Mouse (Mus musculus) gastrocnemius, adult 2 months (tissue): ENCODE measurements at regions not wholly inside any gene's neighbourhood (a gene's known extent, or its start where the extent isn't known, plus 50 kb on each side); places are given as distances from the start of the nearest gene placed in this dataset.

ENCODE experiments used
- DNase-seq: peaks from one replicate; pipeline ENCODE4 v3.0.0; 2022
- H3K27ac ChIP-seq: fragments of 200-600 bp; 2 replicates; pipeline ENCODE4 v1.8.1; 2022; ENCODE audit warnings: mild to moderate bottlenecking
- H3K4me3 ChIP-seq: fragments of 200-600 bp; 2 replicates; pipeline ENCODE4 v1.8.1; 2022; ENCODE audit warnings: mild to moderate bottlenecking, moderate library complexity
- CTCF ChIP-seq: fragments of 200-600 bp; IDR thresholded peaks from 2 replicates; pipeline ENCODE4 v1.8.1; 2022; ENCODE audit warnings: antibody characterized with exemption, mild to moderate bottlenecking, moderate library complexity
- intact Hi-C: fragments of 180-260 bp; cut with DNase I; formaldehyde crosslinking; loops from one replicate; pipeline ENCODE4 v1.15.1; 2025

GRCm38 (mm10) chr7:135802598-135803121 lies 86.5 kb upstream of the Mki67 start:
- intact Hi-C loops: no loop called here
- no peak for TF ChIP-seq CTCF
- H3K27ac ChIP-seq: no peak overlapping the region
- no peak overlapping the region for H3K4me3 ChIP-seq
- no peak for DNase-seq

- TF ChIP-seq CTCF: no peak
- Histone ChIP-seq H3K4me3 (no peak overlapping the region), H3K27ac (no peak overlapping the region)
- intact Hi-C loops: no loop called here
- DNase-seq: no peak
Observed at GRCm38 (mm10) chr7:135804730-135805129, 88.6 kb upstream of the Mki67 start.

GRCm38 (mm10) chr7:135806139-135806538 lies 90.0 kb upstream of the Mki67 start:
- H3K4me3 ChIP-seq: no peak overlapping the region
- DNase-seq: no peak
- intact Hi-C loops: no loop called here
- TF ChIP-seq CTCF: no peak
- H3K27ac ChIP-seq: no peak overlapping the region

- no peak for DNase-seq
Observed at GRCm38 (mm10) chr7:135806673-135807072, 90.5 kb upstream of the Mki67 start.

GRCm38 (mm10) chr7:135809167-135809566 lies 93.0 kb upstream of the Mki67 start:
- intact Hi-C loops: no loop called here
- TF ChIP-seq CTCF: no peak
- DNase-seq: no peak
- H3K27ac ChIP-seq: no peak overlapping the region
- peak overlapping the region; percentile 32 for H3K4me3 ChIP-seq

More at GRCm38 (mm10) chr7:135806673-135807072, 90.5 kb upstream of the Mki67 start:
- no peak for TF ChIP-seq CTCF
- intact Hi-C loops: no loop called here
- Histone ChIP-seq H3K27ac (no peak overlapping the region), H3K4me3 (no peak overlapping the region)

GRCm38 (mm10) chr7:135809751-135810379 lies 93.7 kb upstream of the Mki67 start:
- no peak overlapping the region for H3K27ac ChIP-seq
- peak overlapping the region; percentile 32 for H3K4me3 ChIP-seq
- TF ChIP-seq CTCF: no peak
- intact Hi-C loops: no loop called here
- DNase-seq: no peak

GRCm38 (mm10) chr7:135810971-135811370 lies 94.8 kb upstream of the Mki67 start:
- TF ChIP-seq CTCF: no peak
- Histone ChIP-seq H3K27ac (no peak overlapping the region), H3K4me3 (no peak overlapping the region)
- peak; percentile 28 for DNase-seq
- intact Hi-C loops: no loop called here

- TF ChIP-seq CTCF: no peak
- Histone ChIP-seq H3K4me3 (no peak overlapping the region), H3K27ac (no peak overlapping the region)
- DNase-seq: no peak
- intact Hi-C loops: no loop called here
Observed at GRCm38 (mm10) chr7:135813616-135814015, 97.5 kb upstream of the Mki67 start.

- intact Hi-C loops: no loop called here
- DNase-seq: no peak
- TF ChIP-seq CTCF: no peak
- no peak overlapping the region for H3K4me3 ChIP-seq
- no peak overlapping the region for H3K27ac ChIP-seq
Observed at GRCm38 (mm10) chr7:135816191-135816590, 100.0 kb upstream of the Mki67 start.

GRCm38 (mm10) chr7:135817868-135818267 lies 101.7 kb upstream of the Mki67 start:
- DNase-seq: no peak
- no peak overlapping the region for H3K27ac ChIP-seq
- H3K4me3 ChIP-seq: no peak overlapping the region
- no peak for TF ChIP-seq CTCF
- intact Hi-C loops: no loop called here

GRCm38 (mm10) chr7:135818298-135818697 lies 102.1 kb upstream of the Mki67 start:
- TF ChIP-seq CTCF: no peak
- intact Hi-C loops: no loop called here
- no peak for DNase-seq
- Histone ChIP-seq H3K4me3 (no peak overlapping the region), H3K27ac (no peak overlapping the region)

GRCm38 (mm10) chr7:135823884-135824750 lies 108.0 kb upstream of the Mki67 start:
- no peak overlapping the region for H3K27ac ChIP-seq

GRCm38 (mm10) chr7:135829246-135829645 lies 113.1 kb upstream of the Mki67 start:
- H3K4me3 ChIP-seq: no peak overlapping the region
- intact Hi-C loops: no loop called here
- no peak overlapping the region for H3K27ac ChIP-seq
- no peak for DNase-seq
- no peak for TF ChIP-seq CTCF

More at GRCm38 (mm10) chr7:135823884-135824750, 108.0 kb upstream of the Mki67 start:
- no peak for DNase-seq
- TF ChIP-seq CTCF: no peak
- intact Hi-C loops: no loop called here
- no peak overlapping the region for H3K4me3 ChIP-seq
